Mouse (Mus musculus): ENCODE measurements around the gene Hrasls. TPM values are rescaled to one million over a fixed set of nuclear protein-coding genes. Genes with fewer than 3 reads are reported as not detected.

Gene Hrasls
- total and polyA plus RNA-seq, 3 experiments = not detected

DNA sequence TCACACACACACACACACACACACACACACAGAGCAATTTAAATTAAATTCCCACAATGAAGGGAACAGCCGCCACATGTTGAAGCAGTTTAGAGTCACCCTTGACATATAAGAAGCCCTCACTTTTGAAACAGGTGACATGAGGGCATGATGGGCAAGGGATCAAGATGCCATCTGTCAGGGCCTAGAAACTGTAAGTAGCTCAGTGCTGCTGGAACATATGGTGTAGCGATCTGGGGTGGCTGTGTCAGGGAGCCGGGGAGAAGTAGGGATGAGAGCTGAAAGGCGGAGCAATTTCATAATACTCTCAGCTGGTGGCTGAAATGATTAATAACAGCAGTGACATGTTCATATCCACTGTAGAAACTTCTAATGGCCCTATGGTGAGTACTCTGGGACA is 15.5 kb upstream of the Hrasls start:
- Histone ChIP-seq H3K9me3 (replicated peaks; ENCODE audit: low read length) (peaks cover 75% of the 10 kb centered on the region), H3K4me1 (ENCODE audit: control insufficient read depth in 1 of 2, insufficient read depth in 2 of 2) (no peaks in the 10 kb centered on the region), H3K27me3 (replicated peaks) (no peaks in the 10 kb centered on the region), H3K9ac (ENCODE audit: insufficient read depth, low read depth) (no peak overlapping the region), H3K4me3 (replicated peaks in 1 of 3; ENCODE audit: low read depth in 2 of 3, low read length in 2 of 3, poor library complexity in 1 of 3) (no peak overlapping the region), H3K36me3 (replicated peaks in 1 of 2; ENCODE audit: control insufficient read depth in 1 of 2, insufficient read depth in 1 of 2, low read length in 1 of 2) (no peaks in the 10 kb centered on the region), H3K27ac (ENCODE audit: insufficient read depth, low read depth) (no peak overlapping the region), H3K4me2 (ENCODE audit: insufficient read depth, low read depth, poor library complexity, severe bottlenecking) (no peak overlapping the region), H3K79me2 (replicated peaks; ENCODE audit: control insufficient read depth, extremely low read depth, insufficient read depth, poor library complexity, severe bottlenecking) (no peaks in the 10 kb centered on the region)
- dilution Hi-C loops (cut with MboI; ENCODE audit: extremely low pct_ligation_motif_present, extremely low pct_unique_long_range_greater_than_20kb, low sequenced_read_pairs) (no loop called here), in situ Hi-C loops (cut with MboI; ENCODE audit: low pct_ligation_motif_present, low pct_unique_long_range_greater_than_20kb, low sequenced_read_pairs) (no loop called here)
- DNase-seq (ENCODE audit: extremely low read depth) = no peak
- no peak for TF ChIP-seq BHLHE40 (IDR thresholded peaks at IDR 0.05; ENCODE audit: low read depth, low read length)
- TF ChIP-seq ZKSCAN1 (IDR thresholded peaks at IDR 0.05; ENCODE audit: borderline replicate concordance, low read depth, low read length) = no peak
- TF ChIP-seq MYC (IDR thresholded peaks at IDR 0.05; ENCODE audit: low read depth, low read length) = no peak
- no peak for TF ChIP-seq POLR2A (IDR thresholded peaks at IDR 0.05; ENCODE audit: low read depth, low read length)
- no peak for TF ChIP-seq NELFE (IDR thresholded peaks at IDR 0.05; ENCODE audit: low read depth, low read length)
- no peak for TF ChIP-seq EP300 (IDR thresholded peaks at IDR 0.05; ENCODE audit: low read length)
- no peak for TF ChIP-seq TCF12 (IDR thresholded peaks at IDR 0.05; ENCODE audit: low read depth, low read length)
- no peak for TF ChIP-seq KAT2A (IDR thresholded peaks at IDR 0.05; ENCODE audit: insufficient replicate concordance, low read length)
- TF ChIP-seq ZMIZ1 (IDR thresholded peaks at IDR 0.05; ENCODE audit: low read depth, low read length) = no peak

DNA sequence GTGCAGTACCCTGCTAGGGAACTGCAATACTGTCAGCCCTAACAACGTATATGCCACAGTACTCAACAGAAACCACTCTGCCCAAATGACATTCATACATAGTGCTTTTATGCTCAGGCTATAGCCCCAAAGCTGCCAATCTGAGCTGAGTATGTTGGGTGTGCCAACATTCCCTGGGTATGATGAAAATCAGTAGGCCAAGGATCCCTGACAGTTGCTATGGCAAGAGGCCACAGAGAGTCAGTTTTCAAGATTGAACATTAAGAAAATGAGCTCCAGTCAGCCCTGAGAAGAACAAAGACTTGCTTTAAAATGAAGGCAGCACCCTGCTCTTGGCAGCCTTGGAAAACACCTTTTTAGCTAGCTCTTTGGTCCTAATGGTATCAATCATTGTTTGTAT is 14.3 kb upstream of the Hrasls start:
- Histone ChIP-seq H3K27ac (ENCODE audit: insufficient read depth, low read depth) (no peak overlapping the region), H3K4me1 (ENCODE audit: control insufficient read depth in 1 of 2, insufficient read depth in 2 of 2) (no peaks in the 10 kb centered on the region), H3K27me3 (replicated peaks) (no peaks in the 10 kb centered on the region), H3K4me2 (ENCODE audit: insufficient read depth, low read depth, poor library complexity, severe bottlenecking) (no peak overlapping the region), H3K79me2 (replicated peaks; ENCODE audit: control insufficient read depth, extremely low read depth, insufficient read depth, poor library complexity, severe bottlenecking) (no peaks in the 10 kb centered on the region), H3K36me3 (replicated peaks in 1 of 2; ENCODE audit: control insufficient read depth in 1 of 2, insufficient read depth in 1 of 2, low read length in 1 of 2) (no peaks in the 10 kb centered on the region), H3K9ac (ENCODE audit: insufficient read depth, low read depth) (no peak overlapping the region), H3K9me3 (replicated peaks; ENCODE audit: low read length) (peaks cover 78% of the 10 kb centered on the region), H3K4me3 (replicated peaks in 1 of 3; ENCODE audit: low read depth in 2 of 3, low read length in 2 of 3, poor library complexity in 1 of 3) (no peak overlapping the region)
- no peak for DNase-seq (ENCODE audit: extremely low read depth)
- in situ Hi-C loops (cut with MboI; ENCODE audit: low pct_ligation_motif_present, low pct_unique_long_range_greater_than_20kb, low sequenced_read_pairs) (no loop called here), dilution Hi-C loops (cut with MboI; ENCODE audit: extremely low pct_ligation_motif_present, extremely low pct_unique_long_range_greater_than_20kb, low sequenced_read_pairs) (no loop called here)
- TF ChIP-seq JUN (IDR thresholded peaks at IDR 0.05; ENCODE audit: insufficient read depth, low read depth, low read length) (no peak), ZMIZ1 (IDR thresholded peaks at IDR 0.05; ENCODE audit: low read depth, low read length) (no peak), USF2 (conservative IDR thresholded peaks at IDR 0.05; ENCODE audit: low read depth, low read length) (no peak), TBP (conservative IDR thresholded peaks at IDR 0.05; ENCODE audit: low read depth, low read length) (no peak), POLR2AphosphoS2 (IDR thresholded peaks at IDR 0.05; ENCODE audit: low read depth, low read length) (no peak), ZNF384 (IDR thresholded peaks at IDR 0.05; ENCODE audit: low read depth, low read length) (no peak), PAX5 (IDR thresholded peaks at IDR 0.05; ENCODE audit: low read length) (no peak), ZC3H11A (IDR thresholded peaks at IDR 0.05; ENCODE audit: low read depth, low read length) (no peak), CTCF (conservative IDR thresholded peaks at IDR 0.05 in 1 of 2, IDR thresholded peaks at IDR 0.05 in 1 of 2; ENCODE audit: low read depth in 2 of 2, low read length in 2 of 2) (no peak), MEF2A (IDR thresholded peaks at IDR 0.05; ENCODE audit: borderline replicate concordance, low read depth, low read length) (no peak), ELF1 (IDR thresholded peaks at IDR 0.05; ENCODE audit: low read depth, low read length) (no peak), NELFE (IDR thresholded peaks at IDR 0.05; ENCODE audit: low read depth, low read length) (no peak), JUND (conservative IDR thresholded peaks at IDR 0.05; ENCODE audit: low read depth, low read length) (no peak), NRF1 (IDR thresholded peaks at IDR 0.05; ENCODE audit: low read depth, low read length) (no peak), MXI1 (IDR thresholded peaks at IDR 0.05; ENCODE audit: low read depth, low read length) (no peak)
